Mouse (Mus musculus): Measurements from ENCODE around the gene E2f4. TPM values are rescaled to one million over a fixed set of nuclear protein-coding genes. Genes with fewer than 3 reads are reported as not detected.
A peak's percentile ranks its signal among the peaks of the same experiment; 100 is the strongest.

E2f4 gene
- 39.4 and 41.2 TPM in 2 replicates for polyA plus RNA-seq (2012; ENCODE audit: insufficient read depth, low replicate concordance)

DNA sequence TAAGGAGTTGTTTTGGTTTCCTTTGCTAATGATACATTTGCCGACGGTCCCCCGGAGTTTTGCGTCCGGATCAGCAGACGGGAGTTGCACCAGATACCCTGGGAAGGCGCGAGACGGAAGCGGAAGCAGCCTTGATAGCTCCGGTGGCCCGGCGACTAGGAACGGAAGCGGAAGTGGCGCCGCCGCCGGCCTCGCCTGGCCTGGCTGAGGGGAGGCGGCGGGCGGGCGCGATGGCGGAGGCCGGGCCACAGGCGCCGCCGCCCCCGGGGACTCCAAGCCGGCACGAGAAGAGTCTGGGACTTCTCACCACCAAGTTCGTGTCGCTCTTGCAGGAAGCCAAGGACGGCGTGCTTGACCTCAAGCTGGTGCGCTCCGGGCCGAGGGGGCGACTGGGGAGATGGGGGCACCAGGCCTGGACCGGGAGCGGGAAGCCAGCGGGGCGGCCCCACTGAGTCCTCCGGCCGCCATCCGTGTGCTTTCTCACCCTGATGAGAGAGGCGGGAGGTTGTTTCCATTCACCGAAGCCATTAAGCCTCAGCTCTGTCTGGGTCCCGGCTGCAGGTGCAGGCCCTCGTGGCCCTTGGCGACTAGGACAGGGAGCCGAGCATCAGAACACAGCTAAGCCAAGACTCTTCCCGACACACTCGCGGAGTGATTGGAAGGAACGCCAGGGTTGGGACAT lies at the start of gene E2f4:
E2f4 (plus strand) TSS at position 153 of the 682 bp plus-strand sequence.
- peak within 1 kb of the TSS; percentile 97 for H3K4me3 ChIP-seq (replicated peaks)
- no peaks in the 10 kb centered on the region for H3K27me3 ChIP-seq (replicated peaks)
- peaks cover 93% of the 10 kb centered on the region for H3K4me1 ChIP-seq
- H3K36me3 ChIP-seq (replicated peaks; ENCODE audit: low read length) = peaks cover 63% of the 10 kb centered on the region
- H3K9me3 ChIP-seq = no peaks in the 10 kb centered on the region
- peak; percentile 61; the same call in 1 of the 2 replicates for TF ChIP-seq FLI1 (IDR thresholded peaks at IDR 0.05; ENCODE audit: low read length)
- TF ChIP-seq GATA1 (IDR thresholded peaks at IDR 0.05; ENCODE audit: borderline replicate concordance, low read length) = no peak

GRCm38 (mm10) chr8:105251954-105252353 lies 45.5 kb upstream of the E2f4 start:
- H3K36me3 ChIP-seq (replicated peaks; ENCODE audit: low read length) = peaks cover 69% of the 10 kb centered on the region

GRCm38 (mm10) chr8:105252680-105253537 lies 44.6 kb upstream of the E2f4 start:
- no peak for TF ChIP-seq FLI1 (IDR thresholded peaks at IDR 0.05; ENCODE audit: low read length)
- no peak for TF ChIP-seq GATA1 (IDR thresholded peaks at IDR 0.05; ENCODE audit: borderline replicate concordance, low read length)
- H3K9me3 ChIP-seq = no peaks in the 10 kb centered on the region
- peaks cover 9% of the 10 kb centered on the region for H3K27me3 ChIP-seq (replicated peaks)
- H3K4me1 ChIP-seq = peaks cover 56% of the 10 kb centered on the region
- peaks cover 66% of the 10 kb centered on the region for H3K36me3 ChIP-seq (replicated peaks; ENCODE audit: low read length)
- no peak overlapping the region for H3K4me3 ChIP-seq (replicated peaks)

More at GRCm38 (mm10) chr8:105251954-105252353, 45.5 kb upstream of the E2f4 start:
- Histone ChIP-seq H3K4me1 (peaks cover 56% of the 10 kb centered on the region), H3K9me3 (no peaks in the 10 kb centered on the region), H3K4me3 (replicated peaks) (no peak overlapping the region), H3K27me3 (replicated peaks) (peaks cover 9% of the 10 kb centered on the region)
- TF ChIP-seq GATA1 (IDR thresholded peaks at IDR 0.05; ENCODE audit: borderline replicate concordance, low read length) (no peak), FLI1 (IDR thresholded peaks at IDR 0.05; ENCODE audit: low read length) (no peak)

DNA sequence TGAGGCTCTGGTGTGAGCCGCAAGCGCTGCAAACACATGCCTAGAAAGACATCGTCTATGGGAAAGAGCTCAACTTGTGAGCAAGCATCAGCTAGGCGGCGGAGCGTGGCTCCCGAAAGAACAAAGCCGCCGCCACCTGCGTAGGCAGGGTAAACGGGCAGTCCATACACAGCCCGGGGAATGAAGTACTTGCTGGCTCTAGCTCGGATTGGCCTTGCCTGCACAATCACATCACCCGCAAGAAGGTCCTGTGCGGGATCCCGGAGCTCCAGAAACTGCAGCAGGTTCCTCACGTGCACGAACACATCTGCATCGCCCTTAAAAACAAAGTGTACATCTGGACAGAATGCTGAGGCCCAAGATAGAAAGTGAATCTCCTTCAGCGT lies 43.7 kb upstream of the E2f4 start:
- TF ChIP-seq FLI1 (IDR thresholded peaks at IDR 0.05; ENCODE audit: low read length) (no peak), GATA1 (IDR thresholded peaks at IDR 0.05; ENCODE audit: borderline replicate concordance, low read length) (no peak)
- Histone ChIP-seq H3K4me3 (replicated peaks) (peak overlapping the region; percentile 94), H3K27me3 (replicated peaks) (peaks cover 9% of the 10 kb centered on the region)

GRCm38 (mm10) chr8:105254152-105254965 lies 43.1 kb upstream of the E2f4 start:
- Histone ChIP-seq H3K36me3 (replicated peaks; ENCODE audit: low read length) (peaks cover 67% of the 10 kb centered on the region), H3K4me1 (peaks cover 48% of the 10 kb centered on the region), H3K4me3 (replicated peaks) (peak overlapping the region; percentile 94), H3K27me3 (replicated peaks) (peaks cover 9% of the 10 kb centered on the region), H3K9me3 (no peaks in the 10 kb centered on the region)
- TF ChIP-seq FLI1 (IDR thresholded peaks at IDR 0.05; ENCODE audit: low read length) = no peak
- no peak for TF ChIP-seq GATA1 (IDR thresholded peaks at IDR 0.05; ENCODE audit: borderline replicate concordance, low read length)

More for the DNA sequence above, 43.7 kb upstream of the E2f4 start:
- no peaks in the 10 kb centered on the region for H3K9me3 ChIP-seq
- peaks cover 49% of the 10 kb centered on the region for H3K4me1 ChIP-seq
- peaks cover 66% of the 10 kb centered on the region for H3K36me3 ChIP-seq (replicated peaks; ENCODE audit: low read length)

- H3K36me3 ChIP-seq (replicated peaks; ENCODE audit: low read length) = peaks cover 67% of the 10 kb centered on the region
- TF ChIP-seq FLI1 (IDR thresholded peaks at IDR 0.05; ENCODE audit: low read length) = no peak
- peaks cover 48% of the 10 kb centered on the region for H3K4me1 ChIP-seq
- peak within 1 kb of the TSS; percentile 94 for H3K4me3 ChIP-seq (replicated peaks)
- H3K27me3 ChIP-seq (replicated peaks) = peaks cover 9% of the 10 kb centered on the region
- H3K9me3 ChIP-seq = no peaks in the 10 kb centered on the region
These were observed 42.5 kb upstream of the E2f4 start, which contains the start of gene B3gnt9 for GRCm38 (mm10) chr8:105254966-105255350. Gene B3gnt9, minus strand, starts transcription at chr8:105255153.

DNA sequence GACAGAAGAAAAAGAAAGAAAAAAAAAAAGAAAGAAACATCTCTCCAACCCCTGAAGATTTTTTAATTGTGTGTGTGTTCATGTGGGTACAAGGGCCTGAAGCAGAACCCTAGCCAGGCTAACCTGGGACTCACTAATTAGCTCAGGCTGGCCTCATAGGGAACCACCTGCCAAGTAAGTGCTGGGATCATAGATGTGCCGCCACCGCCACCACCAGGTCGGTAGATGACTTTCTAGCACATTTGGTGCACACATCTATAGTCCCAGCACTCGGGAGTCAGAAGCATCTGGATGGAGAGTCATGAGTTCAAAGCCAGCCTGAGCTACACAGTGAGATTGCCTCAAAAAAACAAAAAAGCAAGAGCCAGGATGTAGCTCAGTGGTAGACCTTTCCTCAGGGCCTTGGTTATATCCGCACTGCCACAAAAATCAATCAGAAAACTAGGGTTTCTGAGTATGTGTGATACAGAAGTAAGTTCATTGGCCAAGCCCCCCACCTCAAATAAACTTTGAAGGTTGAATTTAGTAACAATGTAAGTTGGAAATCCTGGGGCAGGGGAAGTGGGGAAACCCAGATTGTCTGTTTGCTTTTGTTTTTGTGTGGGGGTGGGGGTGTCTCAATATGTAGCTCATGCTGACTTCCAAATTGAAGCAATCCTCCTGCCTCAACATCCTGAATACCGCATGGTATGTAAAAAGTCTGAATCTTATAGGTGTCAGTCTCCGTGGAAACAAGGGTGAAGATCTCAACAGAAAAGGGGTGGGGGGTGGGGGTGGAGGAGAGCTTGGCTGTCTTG lies 39.9 kb upstream of the E2f4 start:
- Histone ChIP-seq H3K4me3 (replicated peaks) (no peak overlapping the region), H3K27me3 (replicated peaks) (peaks cover 9% of the 10 kb centered on the region), H3K36me3 (replicated peaks; ENCODE audit: low read length) (peaks cover 59% of the 10 kb centered on the region), H3K9me3 (peaks cover 5% of the 10 kb centered on the region; the same call in 1 of the 2 replicates), H3K4me1 (peaks cover 62% of the 10 kb centered on the region)
- TF ChIP-seq FLI1 (IDR thresholded peaks at IDR 0.05; ENCODE audit: low read length) (no peak), GATA1 (IDR thresholded peaks at IDR 0.05; ENCODE audit: borderline replicate concordance, low read length) (no peak)

DNA sequence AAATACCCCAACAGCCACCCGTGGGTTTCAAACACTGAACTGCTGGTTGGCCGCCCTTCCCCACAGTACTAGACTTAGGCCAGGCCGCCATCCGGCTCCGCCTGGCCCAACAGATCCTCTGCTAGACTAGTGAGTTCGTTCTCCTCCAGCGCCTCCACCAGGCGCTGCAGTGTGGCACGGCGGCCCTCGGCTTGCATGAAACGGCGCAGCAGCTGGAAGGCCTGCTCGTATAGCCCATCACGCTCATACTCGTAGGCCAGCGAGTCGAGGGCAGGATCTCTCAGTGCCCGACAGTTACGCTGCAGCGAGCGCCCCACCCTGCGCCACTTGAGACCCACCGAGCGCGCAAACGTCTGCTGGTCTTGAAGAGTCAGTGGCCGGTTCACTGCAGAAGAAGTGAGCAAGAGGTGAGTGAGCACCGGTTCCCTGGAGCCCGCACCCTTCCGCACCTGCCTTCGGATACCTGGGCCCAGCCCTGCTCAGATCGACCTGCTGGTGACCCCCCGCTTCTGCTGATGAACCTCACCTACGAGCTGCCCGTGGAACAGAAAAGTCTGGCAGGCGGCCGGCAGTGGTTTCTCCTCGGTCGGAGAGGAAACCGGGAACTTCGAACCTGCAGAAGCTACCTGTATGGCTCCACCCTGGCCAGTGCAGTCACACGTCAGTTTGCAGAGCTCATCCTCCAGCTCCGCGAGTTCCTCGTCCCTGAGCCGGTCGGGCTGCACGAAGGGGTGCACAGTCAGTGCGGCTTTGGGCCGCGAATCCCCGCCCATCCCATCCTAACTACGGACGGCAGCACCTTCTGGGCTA lies 38.3 kb upstream of the E2f4 start:
- no peak for TF ChIP-seq GATA1 (IDR thresholded peaks at IDR 0.05; ENCODE audit: borderline replicate concordance, low read length)
- no peak for TF ChIP-seq FLI1 (IDR thresholded peaks at IDR 0.05; ENCODE audit: low read length)
- peaks cover 57% of the 10 kb centered on the region for H3K4me1 ChIP-seq
- peak overlapping the region; percentile 88 for H3K4me3 ChIP-seq (replicated peaks)
- peaks cover 44% of the 10 kb centered on the region for H3K36me3 ChIP-seq (replicated peaks; ENCODE audit: low read length)
- H3K9me3 ChIP-seq = peaks cover 5% of the 10 kb centered on the region; the same call in 1 of the 2 replicates
- H3K27me3 ChIP-seq (replicated peaks) = peaks cover 9% of the 10 kb centered on the region

Data from megakaryocyte, embryonic 14.5 days (primary cell).